Mouse (Mus musculus): ENCODE data around the gene Ybx2. TPM values are rescaled to one million over a fixed set of nuclear protein-coding genes. Genes with fewer than 3 reads are reported as not detected.
"Not testable (repeated sequence)": the region's sequence is repeated elsewhere in the genome, so short reads cannot be mapped to it uniquely, and the experiment has no call there.

The Ybx2 gene
- polyA plus RNA-seq, 2 experiments from 2014 or later, result not detected

- ATAC-seq, result no peak
Observed at GRCm38 (mm10) chr11:69915667-69916627, 19.6 kb upstream of the Ybx2 start.

- not testable (repeated sequence) for ATAC-seq
Observed at GRCm38 (mm10) chr11:69916652-69917378, 18.8 kb upstream of the Ybx2 start.

- no peak for ATAC-seq
Observed at GRCm38 (mm10) chr11:69917379-69917948, 18.1 kb upstream of the Ybx2 start.

GRCm38 (mm10) chr11:69918118-69918517 lies 17.5 kb upstream of the Ybx2 start:
- ATAC-seq, result no peak

- ATAC-seq, result no peak
Observed at GRCm38 (mm10) chr11:69919053-69919452, 16.5 kb upstream of the Ybx2 start.

GRCm38 (mm10) chr11:69919661-69920265 lies 15.8 kb upstream of the Ybx2 start:
- peak; percentile 47 for ATAC-seq

GRCm38 (mm10) chr11:69920266-69921031 lies 15.1 kb upstream of the Ybx2 start:
- ATAC-seq, result no peak

GRCm38 (mm10) chr11:69921114-69922011 lies 14.2 kb upstream of the Ybx2 start, which contains the start of gene Eif5a:
Gene Eif5a (minus strand): TSS chr11:69921958.
- peak; percentile 77 for ATAC-seq

GRCm38 (mm10) chr11:69922012-69922756 lies 13.4 kb upstream of the Ybx2 start:
- ATAC-seq, result no peak

- no peak for ATAC-seq
Observed at GRCm38 (mm10) chr11:69922796-69923195, 12.8 kb upstream of the Ybx2 start.

GRCm38 (mm10) chr11:69927501-69927900 lies 8.1 kb upstream of the Ybx2 start:
- ATAC-seq, result no peak

GRCm38 (mm10) chr11:69929712-69930111 lies 5.9 kb upstream of the Ybx2 start:
- ATAC-seq, result no peak

- not testable (repeated sequence) for ATAC-seq
Observed at GRCm38 (mm10) chr11:69930176-69930575, 5.4 kb upstream of the Ybx2 start.

GRCm38 (mm10) chr11:69930967-69931537 lies 4.5 kb upstream of the Ybx2 start:
- no peak for ATAC-seq

- ATAC-seq, result no peak
Observed at GRCm38 (mm10) chr11:69931769-69932168, 3.8 kb upstream of the Ybx2 start.

GRCm38 (mm10) chr11:69932254-69932653 lies 3.3 kb upstream of the Ybx2 start:
- no peak for ATAC-seq

- no peak for ATAC-seq
Observed at GRCm38 (mm10) chr11:69933066-69933465, 2.5 kb upstream of the Ybx2 start.

- peak; percentile 47 for ATAC-seq
Observed at GRCm38 (mm10) chr11:69934169-69934568, 1.4 kb upstream of the Ybx2 start.

- no peak for ATAC-seq
Observed at GRCm38 (mm10) chr11:69934681-69935080, 915 bp upstream of the Ybx2 start.

- ATAC-seq, result no peak
Observed at GRCm38 (mm10) chr11:69936156-69936555, 560 bp downstream of the Ybx2 start.

Measured in activated CD4-positive, CD25-positive, alpha-beta regulatory T cell, adult 4 months (primary cell).